Mouse (Mus musculus): ENCODE measurements around the gene Gpd2.

Gpd2 gene

GRCm38 (mm10) chr2:57251636-57252317 is 14.3 kb downstream of the Gpd2 start:
- DNase-seq (ENCODE audit: low spot score in 2 of 2) = peak in 1 of 2 experiments; percentile 30

GRCm38 (mm10) chr2:57252542-57253301 is 15.3 kb downstream of the Gpd2 start:
- DNase-seq (ENCODE audit: low spot score in 2 of 2) = peak in 1 of 2 experiments; percentile 26

GRCm38 (mm10) chr2:57254267-57254666 is 16.8 kb downstream of the Gpd2 start:
- no peak for DNase-seq (ENCODE audit: low spot score in 2 of 2)

- DNase-seq (ENCODE audit: low spot score in 2 of 2) = no peak
Observed at GRCm38 (mm10) chr2:57255153-57255670, 17.8 kb downstream of the Gpd2 start.

GRCm38 (mm10) chr2:57255836-57256235 is 18.4 kb downstream of the Gpd2 start:
- no peak for DNase-seq (ENCODE audit: low spot score in 2 of 2)

- no peak for DNase-seq (ENCODE audit: low spot score in 2 of 2)
Observed at GRCm38 (mm10) chr2:57256459-57256858, 19.0 kb downstream of the Gpd2 start.

GRCm38 (mm10) chr2:57261286-57262077 is 24.0 kb downstream of the Gpd2 start:
- DNase-seq (ENCODE audit: low spot score in 2 of 2) = no peak

GRCm38 (mm10) chr2:57263431-57263830 is 26.0 kb downstream of the Gpd2 start:
- DNase-seq (ENCODE audit: low spot score in 2 of 2) = no peak

- no peak for DNase-seq (ENCODE audit: low spot score in 2 of 2)
Observed at GRCm38 (mm10) chr2:57264912-57265311, 27.5 kb downstream of the Gpd2 start.

GRCm38 (mm10) chr2:57266679-57267393 is 29.4 kb downstream of the Gpd2 start:
- DNase-seq (ENCODE audit: low spot score in 2 of 2) = no peak

- no peak for DNase-seq (ENCODE audit: low spot score in 2 of 2)
Observed at GRCm38 (mm10) chr2:57267394-57267716, 29.9 kb downstream of the Gpd2 start.

- no peak for DNase-seq (ENCODE audit: low spot score in 2 of 2)
Observed at GRCm38 (mm10) chr2:57267896-57268295, 30.5 kb downstream of the Gpd2 start.

GRCm38 (mm10) chr2:57268839-57269238 is 31.4 kb downstream of the Gpd2 start:
- no peak for DNase-seq (ENCODE audit: low spot score in 2 of 2)

GRCm38 (mm10) chr2:57269690-57270435 is 32.4 kb downstream of the Gpd2 start:
- DNase-seq (ENCODE audit: low spot score in 2 of 2) = no peak

- DNase-seq (ENCODE audit: low spot score in 2 of 2) = no peak
Observed at GRCm38 (mm10) chr2:57280190-57280723, 42.8 kb downstream of the Gpd2 start.

GRCm38 (mm10) chr2:57283791-57284190 is 46.4 kb downstream of the Gpd2 start:
- DNase-seq (ENCODE audit: low spot score in 2 of 2) = no peak

GRCm38 (mm10) chr2:57285197-57285596 is 47.8 kb downstream of the Gpd2 start:
- DNase-seq (ENCODE audit: low spot score in 2 of 2) = no peak

- no peak for DNase-seq (ENCODE audit: low spot score in 2 of 2)
Observed at GRCm38 (mm10) chr2:57287986-57288385, 50.6 kb downstream of the Gpd2 start.

GRCm38 (mm10) chr2:57293571-57293970 is 56.1 kb downstream of the Gpd2 start:
- no peak for DNase-seq (ENCODE audit: low spot score in 2 of 2)

GRCm38 (mm10) chr2:57296069-57296468 is 58.6 kb downstream of the Gpd2 start:
- DNase-seq (ENCODE audit: low spot score in 2 of 2) = no peak

GRCm38 (mm10) chr2:57297226-57297625 is 59.8 kb downstream of the Gpd2 start:
- DNase-seq (ENCODE audit: low spot score in 2 of 2) = no peak

Data from urinary bladder, postnatal 36 days (tissue).